Mouse (Mus musculus): ENCODE data around the gene Camkv.

The Camkv gene

GRCm38 (mm10) chr9:107992197-107992596 is 56.7 kb downstream of the Camkv start, which contains the start of gene Cdhr4:
Gene Cdhr4, plus strand, starts transcription at chr9:107992497.
- no peak for DNase-seq (ENCODE audit: low spot score)

GRCm38 (mm10) chr9:107993013-107993412 is 57.5 kb downstream of the Camkv start:
- DNase-seq (ENCODE audit: low spot score) = no peak

GRCm38 (mm10) chr9:107994464-107994863 is 59.0 kb downstream of the Camkv start:
- DNase-seq (ENCODE audit: low spot score) = no peak

- DNase-seq (ENCODE audit: low spot score) = no peak
These were observed 60.0 kb downstream of the Camkv start for GRCm38 (mm10) chr9:107995513-107995912.

GRCm38 (mm10) chr9:107996049-107996448 is 60.6 kb downstream of the Camkv start, which contains the start of gene Gm20662:
Gene Gm20662, plus strand, starts transcription at chr9:107996349.
- no peak for DNase-seq (ENCODE audit: low spot score)
